Mouse (Mus musculus) neural tube, embryonic 11.5 days (tissue): ENCODE measurements around the gene Terb2. TPM values are rescaled to one million over a fixed set of nuclear protein-coding genes. Genes with fewer than 3 reads are reported as not detected.

Source experiments
- ATAC-seq: fragments of 200-750 bp; cut with Nextera tagmentation; 2 replicates; pipeline ENCODE4 v1.8.0; 2017; ENCODE audit warnings: moderate number of reproducible peaks, mild to moderate bottlenecking, moderate TSS enrichment, moderate library complexity; ENCODE audit not compliant: insufficient read depth, low FRiP score, low TSS enrichment
- DNase-seq: peaks from one replicate; pipeline ENCODE4 v3.0.0-alpha.2; 2015; ENCODE audit warnings: low spot score
- H3K27ac ChIP-seq: fragments of 300-500 bp; sonication (generic); 2 replicates; pipeline ENCODE4 v1.5.1; 2014; ENCODE audit warnings: low read depth, mild to moderate bottlenecking, low read length
- H3K27me3 ChIP-seq: fragments of 300-500 bp; sonication (generic); 2 replicates; pipeline ENCODE4 v1.6.1; 2014; ENCODE audit warnings: mild to moderate bottlenecking, low read length, mixed read lengths; ENCODE audit not compliant: control insufficient read depth, insufficient read depth
- H3K36me3 ChIP-seq: fragments of 300-500 bp; sonication (generic); 2 replicates; pipeline ENCODE4 v1.6.1; 2014; ENCODE audit warnings: mild to moderate bottlenecking, low read length, moderate library complexity, mixed read lengths; ENCODE audit not compliant: control insufficient read depth, insufficient read depth
- H3K4me1 ChIP-seq: fragments of 300-500 bp; sonication (generic); 2 replicates; pipeline ENCODE4 v1.6.1; 2014; ENCODE audit warnings: low read length, mixed read lengths; ENCODE audit not compliant: control insufficient read depth, insufficient read depth
- H3K4me2 ChIP-seq: fragments of 300-500 bp; sonication (generic); 2 replicates; pipeline ENCODE4 v1.6.1; 2014; ENCODE audit warnings: low read depth, mild to moderate bottlenecking, moderate library complexity
- H3K4me3 ChIP-seq: fragments of 300-500 bp; sonication (generic); 2 replicates; pipeline ENCODE4 v1.5.1; 2014; ENCODE audit warnings: low read depth, low read length
- H3K9ac ChIP-seq: fragments of 300-500 bp; sonication (generic); 2 replicates; pipeline ENCODE4 v1.6.1; 2014; ENCODE audit warnings: mild to moderate bottlenecking, low read length
- H3K9me3 ChIP-seq: fragments of 300-500 bp; sonication (generic); 2 replicates; pipeline ENCODE4 v1.6.1; 2016; ENCODE audit warnings: low read length; ENCODE audit not compliant: control insufficient read depth
- WGBS: fragments of 180-500 bp; shearing (Covaris S2); extraction: QIAGEN DNeasy Blood & Tissue Kit; methylation state at CpG from one replicate; pipeline ENCODE4 v1.1.7; 2014; 5-methylcytosine and 5-hydroxymethylcytosine counted together
- polyA plus RNA-seq: library from polyadenylated mRNA; unstranded; fragments of >200 nt; fragmentation: Nextera tagmentation; extraction: Ambion mirVana; gene quantifications from 2 replicates; pipeline ENCODE4 v1.2.1, GENCODE M21; 2014

Gene Terb2
- polyA plus RNA-seq: not detected in 2 replicates

DNA sequence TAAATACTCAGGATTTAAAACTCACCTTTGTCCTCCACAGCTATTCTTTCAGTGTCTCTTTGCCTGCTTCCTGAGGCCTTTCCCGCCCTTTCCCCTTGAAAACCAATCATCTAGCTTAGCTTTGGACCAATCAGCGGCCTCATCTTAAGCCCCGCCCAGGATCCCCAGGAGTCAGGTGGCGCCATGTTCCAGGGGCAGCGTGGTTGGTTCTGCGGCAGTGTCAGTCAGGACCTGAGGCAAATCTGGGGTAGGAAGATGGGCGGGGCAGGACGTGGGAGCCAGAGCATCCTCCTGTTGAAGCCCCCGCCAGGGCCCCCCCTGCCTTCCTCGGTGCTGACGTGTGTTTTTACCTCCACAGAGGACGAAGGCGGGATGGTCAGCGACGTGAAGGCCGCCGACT, at the start of gene Terb2, which contains the start of gene Patl2:
TSS of gene Terb2 (plus strand) at position 167 of the 400 bp plus-strand sequence.
TSS of gene Patl2 (minus strand) at position 84 of the 400 bp plus-strand sequence.
- Histone ChIP-seq H3K36me3 (no peaks in the 10 kb centered on the region), H3K9ac (no peak within 1 kb of the TSS), H3K4me2 (no peak within 1 kb of the TSS), H3K4me3 (no peak within 1 kb of the TSS), H3K9me3 (no peaks in the 10 kb centered on the region), H3K4me1 (no peaks in the 10 kb centered on the region), H3K27ac (no peak within 1 kb of the TSS), H3K27me3 (no peaks in the 10 kb centered on the region)
- DNase-seq: no peak
- no peak for ATAC-seq
- WGBS: 78% methylated on average over 17 of the region's 17 CpGs

DNA sequence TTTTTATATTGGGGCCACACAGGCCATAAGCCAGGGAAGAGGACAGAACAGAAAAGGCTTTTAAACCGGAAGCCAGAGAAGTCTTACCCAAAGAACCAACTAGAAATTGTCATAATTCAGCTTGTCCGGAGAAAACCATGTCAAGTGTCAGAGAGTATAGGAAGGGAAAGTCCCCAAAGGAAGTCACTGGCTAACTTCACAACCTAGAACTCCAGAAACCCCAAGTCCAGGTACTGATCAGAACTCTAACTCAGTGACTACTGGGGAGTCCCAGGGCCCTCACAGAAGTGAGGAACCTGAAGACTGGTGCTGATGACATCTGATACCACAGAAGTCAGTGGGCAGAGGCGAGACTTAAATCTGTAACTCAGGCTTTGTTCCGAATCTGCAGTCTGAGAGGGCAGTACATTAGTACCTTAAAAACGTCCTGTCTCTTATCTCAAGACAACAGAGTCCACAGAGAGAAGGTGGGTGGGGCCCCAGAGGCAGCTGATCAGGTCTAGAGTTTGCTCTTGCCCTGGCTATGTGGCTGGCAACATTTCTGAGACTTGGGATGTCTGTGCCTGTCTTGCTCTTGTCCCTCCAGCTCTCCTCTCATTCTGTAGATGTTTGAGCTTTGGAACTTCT, 48.1 kb upstream of the Terb2 start:
- DNase-seq (no peak), ATAC-seq (no peak)
- no peaks in the 10 kb centered on the region for H3K36me3 ChIP-seq
- H3K4me3 ChIP-seq: no peak overlapping the region
- no peak overlapping the region for H3K4me2 ChIP-seq
- no peak overlapping the region for H3K27ac ChIP-seq
- no peak overlapping the region for H3K9ac ChIP-seq
- WGBS: 64% methylated on average over 5 of the region's 5 CpGs
- no peaks in the 10 kb centered on the region for H3K9me3 ChIP-seq
- no peaks in the 10 kb centered on the region for H3K27me3 ChIP-seq
- H3K4me1 ChIP-seq: no peaks in the 10 kb centered on the region

DNA sequence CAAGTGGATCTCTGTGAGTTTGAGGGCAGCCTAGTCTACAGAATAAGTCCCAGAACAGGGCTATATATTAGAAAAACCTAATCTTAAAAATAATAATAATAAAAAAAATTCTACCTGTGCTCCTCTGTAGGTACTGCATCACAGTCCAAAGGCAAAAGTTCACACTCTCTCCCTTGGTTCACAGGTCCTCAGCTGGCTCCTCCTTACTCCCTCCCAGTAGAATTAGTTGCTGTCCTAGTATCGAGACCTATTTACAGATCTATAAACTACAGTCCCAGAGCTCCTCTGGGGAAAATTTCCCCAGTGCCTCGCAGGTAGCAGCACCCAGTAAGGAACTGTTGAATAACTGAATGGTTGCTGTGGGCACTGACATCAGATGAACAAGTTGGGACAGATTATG, 45.3 kb upstream of the Terb2 start:
- H3K9me3 ChIP-seq: no peaks in the 10 kb centered on the region
- H3K9ac ChIP-seq: no peak overlapping the region
- DNase-seq: no peak
- ATAC-seq: no peak
- no peak overlapping the region for H3K4me2 ChIP-seq
- no peaks in the 10 kb centered on the region for H3K27me3 ChIP-seq
- no peak overlapping the region for H3K4me3 ChIP-seq
- WGBS: 76% methylated on average over 2 of the region's 2 CpGs
- H3K4me1 ChIP-seq: no peaks in the 10 kb centered on the region
- no peaks in the 10 kb centered on the region for H3K36me3 ChIP-seq
- no peak overlapping the region for H3K27ac ChIP-seq

DNA sequence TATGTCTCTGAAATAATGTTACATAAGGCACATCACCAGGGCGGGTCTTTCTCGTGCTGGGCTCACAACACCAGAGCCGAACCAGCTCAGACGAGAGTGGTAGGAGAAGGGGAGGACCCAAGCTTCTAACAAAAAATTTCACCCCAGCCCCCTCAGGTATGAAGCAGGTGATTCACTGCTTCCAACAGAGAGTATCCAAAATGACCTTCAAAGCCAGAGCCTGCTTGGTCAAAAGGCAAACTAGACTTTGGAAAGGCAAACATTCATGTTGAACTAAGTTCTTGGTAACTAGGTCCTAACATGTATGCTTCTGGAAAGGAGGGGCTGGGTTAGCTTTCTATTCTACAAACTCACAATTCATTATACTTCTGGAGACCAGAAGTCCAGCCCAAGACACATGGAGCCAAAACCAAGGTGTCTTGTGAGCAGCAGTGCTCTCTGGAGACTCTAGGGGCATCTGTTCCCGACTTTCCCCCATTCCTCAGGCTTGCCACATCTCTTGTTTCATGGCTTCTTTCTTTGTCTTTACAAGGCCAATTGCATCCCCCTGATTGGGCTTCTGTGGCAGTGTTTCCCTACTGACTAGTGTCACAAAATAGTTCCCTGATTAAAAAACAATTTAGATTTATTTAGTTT, 44.6 kb upstream of the Terb2 start:
- H3K4me2 ChIP-seq: no peak overlapping the region
- no peak for ATAC-seq
- no peak overlapping the region for H3K9ac ChIP-seq

DNA sequence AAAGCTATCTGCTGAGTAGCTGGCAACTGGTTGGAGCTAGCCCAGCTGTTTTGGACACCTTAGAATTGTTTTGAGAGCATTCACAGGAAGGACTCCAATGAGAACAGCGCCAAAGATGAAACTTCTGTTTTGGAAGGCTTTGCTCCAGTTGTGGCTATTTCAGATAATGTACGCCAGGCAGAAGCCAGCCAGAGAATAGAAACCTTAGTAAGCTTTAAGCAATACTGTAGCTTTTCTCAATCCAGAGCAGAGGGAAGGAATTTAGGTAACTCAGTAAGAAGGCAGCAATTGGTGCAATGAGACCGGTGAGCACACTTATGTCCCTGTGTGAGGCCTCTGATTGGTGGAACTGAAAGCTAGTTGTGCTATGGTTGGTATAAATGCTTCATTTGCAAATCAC, 43.0 kb upstream of the Terb2 start:
- Histone ChIP-seq H3K9ac (no peak overlapping the region), H3K4me3 (no peak overlapping the region), H3K27me3 (no peaks in the 10 kb centered on the region), H3K36me3 (no peaks in the 10 kb centered on the region), H3K9me3 (no peaks in the 10 kb centered on the region), H3K4me1 (no peaks in the 10 kb centered on the region), H3K27ac (no peak overlapping the region), H3K4me2 (no peak overlapping the region)
- ATAC-seq (no peak), DNase-seq (no peak)
- WGBS: 91% methylated on average over 3 of the region's 3 CpGs

More for the DNA sequence above, 44.6 kb upstream of the Terb2 start:
- Histone ChIP-seq H3K27ac (no peak overlapping the region), H3K4me3 (no peak overlapping the region), H3K4me1 (no peaks in the 10 kb centered on the region), H3K27me3 (no peaks in the 10 kb centered on the region), H3K9me3 (no peaks in the 10 kb centered on the region), H3K36me3 (no peaks in the 10 kb centered on the region)
- DNase-seq: no peak
- WGBS: 76% methylated on average over 5 of the region's 5 CpGs

DNA sequence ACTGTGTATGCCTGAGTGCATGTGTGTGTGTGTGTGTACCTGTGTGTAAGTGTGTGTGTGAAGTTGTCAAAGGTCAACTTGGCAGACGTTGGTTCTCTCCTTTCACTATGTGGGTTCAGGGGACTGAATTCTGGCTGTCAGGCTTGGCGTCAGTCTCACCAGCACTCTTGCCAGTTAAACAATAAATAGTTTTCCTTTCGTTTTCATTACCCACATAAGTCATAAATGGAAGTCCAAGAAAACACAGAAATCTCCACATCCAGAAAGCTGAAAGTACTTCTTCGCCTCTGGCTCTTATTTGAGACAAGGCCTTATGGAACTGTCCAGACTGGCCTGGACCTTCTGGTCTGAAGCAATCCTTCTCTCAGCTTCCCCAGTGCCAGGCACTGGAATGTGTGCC, 40.3 kb upstream of the Terb2 start:
- Histone ChIP-seq H3K4me1 (no peaks in the 10 kb centered on the region), H3K4me2 (no peak overlapping the region), H3K27me3 (no peaks in the 10 kb centered on the region), H3K4me3 (no peak overlapping the region), H3K36me3 (no peaks in the 10 kb centered on the region), H3K27ac (no peak overlapping the region), H3K9ac (no peak overlapping the region), H3K9me3 (no peaks in the 10 kb centered on the region)
- DNase-seq (no peak), ATAC-seq (no peak)
- 73% methylated on average over 4 of the region's 4 CpGs for WGBS

DNA sequence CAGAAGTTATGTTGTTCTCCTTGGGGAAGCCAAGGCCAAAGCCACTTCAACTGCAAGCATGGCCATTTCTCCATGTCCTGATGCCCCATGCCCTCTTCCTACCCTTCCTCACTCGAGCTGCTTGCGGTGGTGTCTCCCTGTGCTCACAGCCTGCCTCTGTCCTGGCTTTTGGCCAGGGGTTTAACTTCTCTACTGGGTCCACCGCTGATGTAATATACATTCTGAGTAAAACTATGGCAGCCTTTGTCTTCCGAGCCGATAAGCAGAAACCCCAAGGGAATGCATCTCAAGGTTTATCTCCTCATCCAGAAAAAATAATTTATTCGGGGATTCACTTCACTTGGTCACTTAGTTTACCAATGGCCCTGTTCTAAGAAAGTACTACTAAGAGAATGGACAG, 39.4 kb upstream of the Terb2 start:
- 85% methylated on average over 6 of the region's 6 CpGs for WGBS
- H3K27ac ChIP-seq: no peak overlapping the region
- no peaks in the 10 kb centered on the region for H3K4me1 ChIP-seq
- H3K4me2 ChIP-seq: no peak overlapping the region
- H3K4me3 ChIP-seq: no peak overlapping the region
- DNase-seq: no peak
- no peaks in the 10 kb centered on the region for H3K9me3 ChIP-seq
- H3K9ac ChIP-seq: no peak overlapping the region
- no peak for ATAC-seq
- no peaks in the 10 kb centered on the region for H3K27me3 ChIP-seq
- no peaks in the 10 kb centered on the region for H3K36me3 ChIP-seq

DNA sequence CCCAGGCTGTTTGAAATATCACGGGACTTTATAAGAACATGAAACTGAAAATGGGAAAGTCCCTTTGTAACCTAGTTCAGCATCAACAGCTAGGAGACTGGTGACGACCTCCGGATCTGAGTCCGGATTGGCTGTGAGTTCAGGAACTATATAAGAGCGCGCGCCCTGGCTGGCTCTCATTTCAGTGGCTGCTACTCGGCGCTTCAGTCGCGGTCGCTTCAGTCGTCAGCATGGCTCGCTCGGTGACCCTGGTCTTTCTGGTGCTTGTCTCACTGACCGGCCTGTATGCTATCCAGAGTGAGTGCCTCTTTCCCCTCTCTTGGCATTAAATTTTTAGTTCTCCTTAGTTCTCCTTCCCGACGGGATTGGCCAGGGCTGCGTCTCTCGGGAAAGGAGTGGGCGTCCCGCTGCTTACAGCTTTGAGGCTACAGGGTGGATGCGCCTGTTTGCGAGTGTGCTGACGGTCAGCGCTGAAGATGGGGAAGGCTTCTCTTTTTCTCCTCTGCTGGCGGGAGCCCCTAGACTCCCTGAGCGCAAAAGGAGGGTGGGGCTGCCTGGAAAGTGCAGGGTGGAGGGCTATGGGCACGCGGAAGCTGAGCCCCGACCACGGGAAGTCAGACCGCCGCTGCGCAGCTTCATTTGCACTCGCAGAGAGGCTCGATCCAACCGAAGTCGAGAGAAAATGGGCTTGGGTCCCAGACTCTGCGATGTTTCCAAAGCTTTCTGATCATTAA, 38.4 kb upstream of the Terb2 start, which contains the start of gene B2m:
TSS of gene B2m (plus strand) at position 179 of the 734 bp plus-strand sequence.
- no peaks in the 10 kb centered on the region for H3K36me3 ChIP-seq
- DNase-seq (peak; percentile 93), ATAC-seq (peak; percentile 97)
- H3K4me1 ChIP-seq: no peaks in the 10 kb centered on the region
- peak within 1 kb of the TSS; percentile 60 for H3K4me3 ChIP-seq
- no peak within 1 kb of the TSS for H3K27ac ChIP-seq
- no peaks in the 10 kb centered on the region for H3K9me3 ChIP-seq
- peak within 1 kb of the TSS; percentile 73 for H3K9ac ChIP-seq
- under 1% methylated on average over 40 of the region's 40 CpGs for WGBS
- no peaks in the 10 kb centered on the region for H3K27me3 ChIP-seq
- peak within 1 kb of the TSS; percentile 67 for H3K4me2 ChIP-seq
